Mouse (Mus musculus): ENCODE results near the gene Il11. TPM values are rescaled to one million over a fixed set of nuclear protein-coding genes. Genes with fewer than 3 reads are reported as not detected.

The Il11 gene
- polyA plus RNA-seq, 1 experiment from 2014 or later = 0.13 TPM

DNA sequence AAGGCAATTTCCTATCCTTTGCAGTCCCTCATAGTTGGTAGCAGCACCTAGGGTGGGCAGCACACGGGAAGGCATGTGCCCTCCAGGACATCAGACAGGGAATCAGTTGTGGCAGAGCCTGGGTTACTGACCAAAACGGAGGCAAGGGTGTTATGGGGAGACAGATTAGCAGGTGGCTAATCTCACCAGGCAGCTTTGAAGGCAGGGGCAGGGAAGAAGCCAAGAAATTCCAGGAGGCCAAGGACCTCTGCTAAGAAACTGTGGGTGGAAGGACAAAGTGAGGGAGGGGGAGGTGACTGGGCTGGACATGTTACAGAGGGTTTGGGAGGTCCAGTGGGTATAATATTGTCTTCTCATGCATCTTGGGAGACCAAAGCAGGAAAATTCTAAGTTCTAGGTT is 39.3 kb downstream of the Il11 start:
- no peak for DNase-seq (ENCODE audit: low spot score)

DNA sequence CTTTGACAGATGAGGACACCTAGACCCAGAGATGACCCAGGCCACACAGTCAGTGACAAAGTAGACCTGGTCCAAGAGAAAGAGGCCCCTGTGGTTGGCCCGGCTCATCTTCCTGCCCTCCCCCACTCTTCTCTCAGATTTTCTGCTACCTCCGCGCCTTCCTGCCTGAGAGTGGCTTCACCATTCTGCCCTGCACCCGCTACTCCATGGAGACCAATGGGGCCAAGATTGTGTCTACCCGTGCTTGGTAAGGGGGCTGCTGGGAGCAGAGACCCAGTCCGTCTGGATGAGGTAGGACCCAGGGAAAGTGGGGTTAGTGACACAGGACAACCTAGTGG is 40.2 kb downstream of the Il11 start:
- DNase-seq (ENCODE audit: low spot score) = no peak

DNA sequence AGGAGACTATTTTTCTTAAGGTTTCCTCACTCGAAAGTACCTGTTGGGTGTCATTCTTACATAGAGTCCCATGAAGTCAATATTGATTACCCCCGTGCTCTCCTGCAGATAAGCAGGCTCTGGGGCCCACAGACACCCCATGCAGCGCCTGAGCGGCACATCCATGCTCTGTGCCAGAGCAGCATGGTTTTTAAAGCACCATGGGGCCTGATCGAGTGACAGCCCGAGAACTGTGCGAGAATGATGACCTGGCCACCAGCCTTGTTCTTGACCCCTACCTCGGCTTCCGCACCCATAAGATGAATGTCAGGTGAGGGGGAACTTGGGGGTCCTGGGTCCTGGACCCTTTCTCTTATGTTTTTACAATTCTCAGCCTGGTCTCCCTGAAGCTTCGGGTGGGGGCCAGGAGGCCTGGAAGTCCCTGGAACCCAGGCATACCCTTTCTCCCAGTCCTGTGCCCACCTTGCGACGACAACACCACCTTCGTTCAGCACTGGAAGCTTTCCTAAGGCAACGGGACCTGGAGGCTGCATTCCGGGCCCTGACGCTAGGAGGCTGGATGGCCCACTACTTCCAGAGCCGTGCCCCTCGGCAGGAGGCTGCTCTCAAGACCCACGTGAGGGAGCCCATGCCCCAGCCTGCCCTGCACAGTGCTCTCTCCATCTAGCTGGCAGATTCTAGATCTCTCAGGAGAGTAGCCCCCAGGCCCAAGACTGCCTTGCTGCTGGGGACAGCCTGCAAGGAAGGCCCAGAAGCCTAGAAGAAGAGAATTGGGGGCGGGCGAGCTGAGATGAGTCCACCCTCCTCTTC is 40.8 kb downstream of the Il11 start:
- DNase-seq (ENCODE audit: low spot score) = no peak

DNA sequence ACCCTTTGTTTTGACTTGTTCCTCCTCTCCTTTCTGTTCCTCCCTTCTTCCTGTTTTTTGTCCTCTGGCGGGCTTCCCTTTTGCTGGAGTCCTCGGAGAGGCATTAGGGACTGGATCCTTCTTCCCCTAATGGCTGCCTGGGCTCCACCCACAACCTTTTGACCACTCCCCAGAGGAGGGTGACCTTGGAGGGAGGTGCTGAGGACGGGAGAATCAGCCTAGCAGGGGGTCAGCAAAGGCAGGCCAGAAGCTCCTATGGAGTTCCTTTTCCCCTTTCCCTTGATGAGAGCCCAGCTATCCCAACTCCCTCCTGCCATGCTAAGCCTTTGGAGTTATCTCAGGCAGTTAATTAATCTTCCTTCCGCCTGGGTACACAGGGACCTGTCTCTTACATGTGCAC is 41.5 kb downstream of the Il11 start:
- no peak for DNase-seq (ENCODE audit: low spot score)

DNA sequence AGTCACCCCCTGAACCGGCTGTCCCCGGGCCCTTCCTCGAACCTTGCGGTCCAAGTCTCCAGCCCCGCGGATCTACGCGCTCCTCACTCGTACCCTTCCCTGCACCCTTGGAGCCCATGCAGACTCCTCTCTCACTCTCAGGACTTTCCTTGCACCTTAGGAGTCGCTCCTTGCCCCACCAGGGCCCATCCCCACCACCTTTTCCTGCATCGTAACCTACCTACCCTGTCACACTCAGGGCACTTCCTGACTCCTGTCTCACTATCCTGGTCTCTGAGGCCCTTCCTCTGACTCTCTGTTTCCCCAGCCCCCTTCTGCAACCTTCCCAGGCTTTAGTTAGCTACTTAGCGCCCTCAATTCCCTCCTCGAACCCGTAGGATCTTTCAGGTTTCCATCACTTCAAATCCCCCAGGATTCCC is 42.3 kb downstream of the Il11 start:
- no peak for DNase-seq (ENCODE audit: low spot score)

DNA sequence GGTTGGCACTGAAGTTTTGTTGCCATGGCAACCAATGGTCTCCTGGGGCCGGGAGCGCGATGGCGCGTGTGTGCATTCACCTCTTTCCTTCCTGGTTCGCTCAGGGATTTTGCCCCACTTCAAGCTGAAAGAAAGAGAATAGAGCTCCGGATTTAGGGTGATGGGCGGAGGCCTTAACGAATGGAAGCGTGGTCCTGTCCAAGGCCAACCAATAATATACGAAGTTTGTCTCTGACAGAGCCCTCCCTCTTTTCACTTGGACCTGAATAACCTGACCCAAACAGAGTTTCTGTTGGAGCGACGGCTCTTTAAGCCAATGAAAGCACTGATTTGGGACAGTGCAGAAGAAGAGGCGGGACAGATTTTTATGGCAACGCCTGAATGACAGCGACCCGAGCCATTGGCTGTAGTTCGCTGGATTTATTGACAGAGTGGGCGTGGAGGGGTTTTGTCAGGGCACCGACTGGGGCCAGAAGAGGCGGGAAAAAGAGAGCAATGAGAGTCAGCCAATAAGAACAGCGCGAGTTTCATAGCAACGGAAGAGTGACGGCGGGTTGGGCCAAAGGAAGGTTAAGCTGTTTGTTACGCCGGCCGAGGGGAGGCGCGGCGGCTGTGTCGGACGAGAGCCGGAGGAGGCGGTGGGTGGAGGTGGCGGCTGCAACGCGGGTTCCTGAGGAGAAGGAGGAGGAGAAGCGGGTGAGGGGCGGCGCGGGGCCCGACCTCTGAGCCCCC is 42.9 kb downstream of the Il11 start, which contains the start of gene Kmt5c:
Gene Kmt5c, plus strand, starts transcription at position 572 of the 732 bp plus-strand sequence.
- DNase-seq (ENCODE audit: low spot score) = peak; percentile 99

DNA sequence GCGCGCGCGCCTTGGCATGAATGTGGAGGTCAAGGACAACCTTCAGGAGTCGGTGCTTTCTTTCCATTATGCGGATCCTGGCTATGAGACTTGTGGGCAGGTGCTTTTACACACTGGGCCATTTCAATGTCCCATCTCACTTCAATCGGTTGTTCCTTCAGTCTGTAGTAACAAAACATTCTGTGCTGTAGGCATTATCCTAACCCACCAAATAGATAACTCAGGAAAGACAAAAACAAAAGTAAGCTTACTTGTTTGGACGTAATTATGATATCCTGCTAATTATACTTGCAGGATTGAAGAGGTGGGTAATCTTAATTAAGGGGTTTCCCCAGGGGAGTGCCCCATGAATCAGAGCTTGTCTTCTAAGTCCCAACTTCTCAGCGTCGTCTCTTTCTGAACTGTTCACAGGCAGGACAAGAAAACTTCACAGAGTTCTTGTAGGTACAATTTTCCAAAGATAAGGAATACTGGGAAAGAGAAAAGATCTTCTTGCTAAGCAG is 43.6 kb downstream of the Il11 start:
- DNase-seq (ENCODE audit: low spot score) = no peak

DNA sequence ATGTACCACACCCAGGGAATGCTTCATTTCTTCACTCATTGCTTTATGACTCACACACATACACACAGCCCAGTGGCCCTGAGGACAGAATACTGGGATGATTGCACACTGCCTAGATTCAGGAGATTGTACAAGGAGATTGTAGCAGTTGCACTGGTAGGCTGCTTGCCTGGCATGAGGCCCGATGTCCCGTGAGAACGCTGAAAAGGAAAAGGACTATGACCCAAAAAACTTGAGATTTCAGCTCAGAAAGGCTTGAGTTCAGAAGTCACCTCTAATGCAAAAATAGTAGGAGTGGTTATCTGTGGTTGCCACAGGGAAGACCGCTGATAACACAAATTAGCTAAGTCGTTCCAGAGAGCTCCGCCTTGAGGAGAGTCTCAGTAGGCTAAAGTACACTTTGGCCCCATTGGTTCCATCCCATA is 49.7 kb downstream of the Il11 start:
- DNase-seq (ENCODE audit: low spot score) = no peak

DNA sequence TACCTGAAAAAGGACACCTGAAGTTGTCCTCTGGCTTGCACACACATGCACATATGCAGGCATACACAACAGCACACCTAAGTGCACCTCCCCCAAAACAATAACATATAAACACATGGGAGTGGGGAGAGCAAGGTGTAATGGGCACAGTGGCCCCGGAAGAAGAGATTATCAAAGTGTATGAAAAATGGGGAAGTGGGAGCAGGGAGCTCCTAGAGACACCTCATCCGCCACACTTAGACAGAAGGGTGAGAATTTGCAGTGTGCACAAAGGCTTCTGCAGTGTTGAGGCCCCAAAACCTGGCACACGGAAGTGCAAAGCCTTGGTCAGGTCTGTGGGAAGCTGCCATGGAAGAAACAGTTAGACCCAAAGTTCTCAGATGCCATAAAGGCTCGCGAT is 51.6 kb downstream of the Il11 start:
- no peak for DNase-seq (ENCODE audit: low spot score)

DNA sequence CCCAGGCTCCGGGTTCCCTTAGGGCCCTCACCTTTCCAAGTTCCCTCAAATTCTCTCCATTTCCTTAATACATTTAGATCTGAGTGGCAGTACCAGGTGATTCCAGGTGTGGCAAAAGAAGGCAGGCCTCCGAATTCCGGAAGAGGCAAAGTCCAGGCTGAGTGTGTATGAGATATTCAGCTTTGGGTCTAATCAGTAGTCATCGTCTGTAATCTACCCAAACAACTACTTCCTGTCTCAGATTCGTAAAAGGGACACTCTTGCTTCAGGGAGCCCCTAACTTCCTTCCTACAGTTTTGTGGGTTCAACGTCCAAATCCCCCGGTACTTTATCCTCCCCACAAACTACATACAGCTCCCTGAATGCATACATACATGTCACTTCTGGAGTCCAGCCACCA is 57.5 kb downstream of the Il11 start, which contains the start of gene Tmem150b:
Gene Tmem150b, minus strand, starts transcription at position 81 of the 400 bp plus-strand sequence.
- DNase-seq (ENCODE audit: low spot score) = peak; percentile 8

DNA sequence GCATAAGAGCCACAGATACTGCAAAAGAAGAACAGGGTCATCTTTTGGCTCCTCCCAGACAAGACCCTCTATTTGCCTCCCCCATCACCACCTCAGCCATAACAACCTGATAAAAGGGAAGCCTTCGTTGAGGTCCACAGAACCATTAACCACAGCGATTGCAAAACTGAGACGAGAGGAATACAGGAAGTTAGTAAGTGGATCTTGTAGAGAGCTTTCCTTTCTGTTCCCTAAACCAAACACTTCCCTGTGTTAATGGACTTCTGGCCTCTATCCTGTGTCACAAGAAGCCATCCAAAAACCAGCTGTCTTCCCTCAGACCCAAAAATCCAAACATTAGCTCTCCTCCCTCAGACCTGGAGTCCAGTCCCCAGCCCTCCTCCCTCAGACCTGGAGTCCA is 58.3 kb downstream of the Il11 start:
- no peak for DNase-seq (ENCODE audit: low spot score)

DNA sequence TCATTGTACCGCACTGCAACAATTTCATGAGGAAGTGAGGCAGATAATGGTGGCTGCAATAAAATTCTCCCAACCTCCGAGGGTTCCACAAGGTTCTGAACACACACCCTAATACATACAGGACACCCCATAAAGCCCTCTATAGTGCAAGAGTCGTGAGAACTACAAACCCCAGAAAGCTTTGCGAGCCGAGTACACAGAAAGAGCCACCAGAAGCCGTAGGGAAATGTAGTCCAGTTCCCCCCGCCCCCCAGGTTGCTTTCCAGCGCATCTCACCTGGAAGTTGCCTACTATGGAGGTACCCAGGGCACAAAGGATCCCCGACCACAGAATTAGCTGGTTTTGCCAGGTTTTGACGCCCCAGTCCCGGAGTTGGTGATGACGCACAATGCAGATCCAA is 59.2 kb downstream of the Il11 start:
- peak; percentile 46 for DNase-seq (ENCODE audit: low spot score)

Other genes starting within 250 kb of the Il11 start
- gene Syt5, start 235.3 kb downstream of the Il11 start, polyA plus RNA-seq (2015; fragmentation: Nextera tagmentation; extraction: Ambion mirVana) = 0.22 and 0.44 TPM in 2 replicates
- gene Ptprh, start 178.8 kb downstream of the Il11 start, polyA plus RNA-seq (2015; fragmentation: Nextera tagmentation; extraction: Ambion mirVana) = not detected in 2 replicates
- gene Tmem86b, start 151.4 kb downstream of the Il11 start, polyA plus RNA-seq (2015; fragmentation: Nextera tagmentation; extraction: Ambion mirVana) = 1.7 and 2.1 TPM in 2 replicates
- gene Ppp6r1, start 123.8 kb downstream of the Il11 start, polyA plus RNA-seq (2015; fragmentation: Nextera tagmentation; extraction: Ambion mirVana) = 19.8 and 23.8 TPM in 2 replicates
- 74.9 and 91.0 TPM in 2 replicates for gene Hspbp1, start 97.8 kb downstream of the Il11 start, polyA plus RNA-seq (2015; fragmentation: Nextera tagmentation; extraction: Ambion mirVana)
- gene Brsk1, start 92.3 kb downstream of the Il11 start, polyA plus RNA-seq (2015; fragmentation: Nextera tagmentation; extraction: Ambion mirVana) = 0.06 and 0.20 TPM in 2 replicates
- 0.82 and 1.4 TPM in 2 replicates for gene Tmem150b, start 57.6 kb downstream of the Il11 start, polyA plus RNA-seq (2015; fragmentation: Nextera tagmentation; extraction: Ambion mirVana)
- 44.1 and 44.2 TPM in 2 replicates for gene Kmt5c, start 42.7 kb downstream of the Il11 start, polyA plus RNA-seq (2015; fragmentation: Nextera tagmentation; extraction: Ambion mirVana)
- 37.9 TPM in 2 replicates for gene Cox6b2, start 29.8 kb downstream of the Il11 start, polyA plus RNA-seq (2015; fragmentation: Nextera tagmentation; extraction: Ambion mirVana)
- gene Fam71e2, start 11.6 kb downstream of the Il11 start, polyA plus RNA-seq (2015; fragmentation: Nextera tagmentation; extraction: Ambion mirVana) = not detected in 2 replicates
- 0.23 TPM in 1 of 2 replicates, not detected in the other for gene Tmem190, start 78 bp upstream of the Il11 start, polyA plus RNA-seq (2015; fragmentation: Nextera tagmentation; extraction: Ambion mirVana)
- 9.6 and 11.7 TPM in 2 replicates for gene Tmem238, start 6.8 kb upstream of the Il11 start, polyA plus RNA-seq (2015; fragmentation: Nextera tagmentation; extraction: Ambion mirVana)
- 546 and 590 TPM in 2 replicates for gene Rpl28, start 10.0 kb upstream of the Il11 start, polyA plus RNA-seq (2015; fragmentation: Nextera tagmentation; extraction: Ambion mirVana)
- gene Ube2s, start 29.7 kb upstream of the Il11 start, polyA plus RNA-seq (2015; fragmentation: Nextera tagmentation; extraction: Ambion mirVana) = 413 and 414 TPM in 2 replicates
- gene Shisa7, start 61.8 kb upstream of the Il11 start, polyA plus RNA-seq (2015; fragmentation: Nextera tagmentation; extraction: Ambion mirVana) = not detected in 2 replicates
- gene Isoc2b, start 87.4 kb upstream of the Il11 start, polyA plus RNA-seq (2015; fragmentation: Nextera tagmentation; extraction: Ambion mirVana) = 19.9 and 22.0 TPM in 2 replicates
- 0.72 and 0.81 TPM in 2 replicates for gene Isoc2a, start 94.3 kb upstream of the Il11 start, polyA plus RNA-seq (2015; fragmentation: Nextera tagmentation; extraction: Ambion mirVana)
- gene Gm36210, start 123.7 kb upstream of the Il11 start, polyA plus RNA-seq (2015; fragmentation: Nextera tagmentation; extraction: Ambion mirVana) = 0.10 TPM in 2 replicates
- gene Zfp628, start 132.4 kb upstream of the Il11 start, polyA plus RNA-seq (2015; fragmentation: Nextera tagmentation; extraction: Ambion mirVana) = 2.7 and 3.1 TPM in 2 replicates
- 0.22 and 0.60 TPM in 2 replicates for gene Nat14, start 139.2 kb upstream of the Il11 start, polyA plus RNA-seq (2015; fragmentation: Nextera tagmentation; extraction: Ambion mirVana)
- 0.07 and 0.19 TPM in 2 replicates for gene Ssc5d, start 142.9 kb upstream of the Il11 start, polyA plus RNA-seq (2015; fragmentation: Nextera tagmentation; extraction: Ambion mirVana)
- gene Sbk2, start 181.5 kb upstream of the Il11 start, polyA plus RNA-seq (2015; fragmentation: Nextera tagmentation; extraction: Ambion mirVana) = 0.09 and 0.21 TPM in 2 replicates
- not detected in 2 replicates for gene Sbk3, start 188.3 kb upstream of the Il11 start, polyA plus RNA-seq (2015; fragmentation: Nextera tagmentation; extraction: Ambion mirVana)
- gene Zfp579, start 213.3 kb upstream of the Il11 start, polyA plus RNA-seq (2015; fragmentation: Nextera tagmentation; extraction: Ambion mirVana) = 18.7 and 22.3 TPM in 2 replicates
- gene Zfp524, start 231.6 kb upstream of the Il11 start, polyA plus RNA-seq (2015; fragmentation: Nextera tagmentation; extraction: Ambion mirVana) = 14.9 and 18.2 TPM in 2 replicates
- gene Fiz1, start 231.8 kb upstream of the Il11 start, polyA plus RNA-seq (2015; fragmentation: Nextera tagmentation; extraction: Ambion mirVana) = 32.3 and 33.5 TPM in 2 replicates
- 2.9 and 5.4 TPM in 2 replicates for gene Gm44973, start 232.6 kb upstream of the Il11 start, polyA plus RNA-seq (2015; fragmentation: Nextera tagmentation; extraction: Ambion mirVana)
- 5.1 and 5.9 TPM in 2 replicates for gene Zfp865, start 237.5 kb upstream of the Il11 start, polyA plus RNA-seq (2015; fragmentation: Nextera tagmentation; extraction: Ambion mirVana)
- gene Ccdc106, start 237.7 kb upstream of the Il11 start, polyA plus RNA-seq (2015; fragmentation: Nextera tagmentation; extraction: Ambion mirVana) = 0.27 TPM in 1 of 2 replicates, not detected in the other

Measured in thymus, postnatal 0 days (tissue).